Mouse (Mus musculus): Measurements from ENCODE around the gene Tmem168. TPM values are rescaled to one million over a fixed set of nuclear protein-coding genes. Genes with fewer than 3 reads are reported as not detected.

Gene Tmem168
- polyA plus RNA-seq, 1 experiment from 2014 or later: 20.0 TPM

- Histone ChIP-seq H3K4me2 (no peak overlapping the region), H3K9ac (no peak overlapping the region), H3K9me3 (no peaks in the 10 kb centered on the region), H3K27ac (replicated peaks) (no peak overlapping the region), H3K27me3 (no peaks in the 10 kb centered on the region), H3K36me3 (peaks cover 23% of the 10 kb centered on the region), H3K4me3 (no peak overlapping the region), H3K4me1 (replicated peaks) (no peaks in the 10 kb centered on the region)
- no peak for ATAC-seq (ENCODE audit: low FRiP score, low read depth)
- 100% methylated on average over 1 of the region's 1 CpGs for WGBS
Observed at GRCm38 (mm10) chr6:13582075-13582474, 25.8 kb downstream of the Tmem168 start.

GRCm38 (mm10) chr6:13565734-13566133 is 42.2 kb downstream of the Tmem168 start:
- H3K9me3 ChIP-seq: no peaks in the 10 kb centered on the region
- WGBS: 85% methylated on average over 1 of the region's 1 CpGs
- ATAC-seq (ENCODE audit: low FRiP score, low read depth): no peak

GRCm38 (mm10) chr6:13555266-13555665 is 52.6 kb downstream of the Tmem168 start:
- no peak overlapping the region for H3K27ac ChIP-seq (replicated peaks)
- H3K4me3 ChIP-seq: no peak overlapping the region
- ATAC-seq (ENCODE audit: low FRiP score, low read depth): no peak
- 89% methylated on average over 2 of the region's 2 CpGs for WGBS
- no peak overlapping the region for H3K9ac ChIP-seq
- no peaks in the 10 kb centered on the region for H3K36me3 ChIP-seq
- H3K4me2 ChIP-seq: no peak overlapping the region
- no peaks in the 10 kb centered on the region for H3K4me1 ChIP-seq (replicated peaks)
- H3K27me3 ChIP-seq: no peaks in the 10 kb centered on the region
- H3K9me3 ChIP-seq: no peaks in the 10 kb centered on the region

More at GRCm38 (mm10) chr6:13565734-13566133, 42.2 kb downstream of the Tmem168 start:
- Histone ChIP-seq H3K27me3 (no peaks in the 10 kb centered on the region), H3K36me3 (no peaks in the 10 kb centered on the region), H3K4me1 (replicated peaks) (no peaks in the 10 kb centered on the region), H3K27ac (replicated peaks) (no peak overlapping the region), H3K9ac (no peak overlapping the region), H3K4me2 (no peak overlapping the region), H3K4me3 (no peak overlapping the region)

GRCm38 (mm10) chr6:13541761-13542160 is 66.1 kb downstream of the Tmem168 start:
- H3K27me3 ChIP-seq: no peaks in the 10 kb centered on the region
- 78% methylated on average over 3 of the region's 3 CpGs for WGBS
- no peak for ATAC-seq (ENCODE audit: low FRiP score, low read depth)
- no peak overlapping the region for H3K9ac ChIP-seq
- H3K27ac ChIP-seq (replicated peaks): no peak overlapping the region
- no peaks in the 10 kb centered on the region for H3K36me3 ChIP-seq
- H3K4me1 ChIP-seq (replicated peaks): no peaks in the 10 kb centered on the region
- no peak overlapping the region for H3K4me3 ChIP-seq
- no peaks in the 10 kb centered on the region for H3K9me3 ChIP-seq
- H3K4me2 ChIP-seq: no peak overlapping the region

- no peak for ATAC-seq (ENCODE audit: low FRiP score, low read depth)
Observed at GRCm38 (mm10) chr6:13537275-13537964, 70.5 kb downstream of the Tmem168 start.

More at GRCm38 (mm10) chr6:13537275-13537964, 70.5 kb downstream of the Tmem168 start:
- H3K27me3 ChIP-seq: no peaks in the 10 kb centered on the region
- H3K36me3 ChIP-seq: no peaks in the 10 kb centered on the region
- no peak overlapping the region for H3K4me3 ChIP-seq
- no peak overlapping the region for H3K9ac ChIP-seq
- no peaks in the 10 kb centered on the region for H3K4me1 ChIP-seq (replicated peaks)
- H3K9me3 ChIP-seq: no peaks in the 10 kb centered on the region
- no peak overlapping the region for H3K27ac ChIP-seq (replicated peaks)
- WGBS: 74% methylated on average over 7 of the region's 7 CpGs
- H3K4me2 ChIP-seq: no peak overlapping the region

Other genes starting within 250 kb of the Tmem168 start
- gene Bmt2, start 69.9 kb upstream of the Tmem168 start, polyA plus RNA-seq (2015; fragmentation: Nextera tagmentation; extraction: Ambion mirVana): 19.2 and 19.8 TPM in 2 replicates
- gene Gpr85, start 231.8 kb upstream of the Tmem168 start, polyA plus RNA-seq (2015; fragmentation: Nextera tagmentation; extraction: Ambion mirVana): 98.2 and 107 TPM in 2 replicates

Data from hindbrain, embryonic 15.5 days (tissue).